Mouse (Mus musculus): Measurements from ENCODE around the gene Adamts6. TPM values are rescaled to one million over a fixed set of nuclear protein-coding genes. Genes with fewer than 3 reads are reported as not detected.

Adamts6 gene
- polyA plus RNA-seq, 1 experiment from 2014 or later: 2.5 TPM

DNA sequence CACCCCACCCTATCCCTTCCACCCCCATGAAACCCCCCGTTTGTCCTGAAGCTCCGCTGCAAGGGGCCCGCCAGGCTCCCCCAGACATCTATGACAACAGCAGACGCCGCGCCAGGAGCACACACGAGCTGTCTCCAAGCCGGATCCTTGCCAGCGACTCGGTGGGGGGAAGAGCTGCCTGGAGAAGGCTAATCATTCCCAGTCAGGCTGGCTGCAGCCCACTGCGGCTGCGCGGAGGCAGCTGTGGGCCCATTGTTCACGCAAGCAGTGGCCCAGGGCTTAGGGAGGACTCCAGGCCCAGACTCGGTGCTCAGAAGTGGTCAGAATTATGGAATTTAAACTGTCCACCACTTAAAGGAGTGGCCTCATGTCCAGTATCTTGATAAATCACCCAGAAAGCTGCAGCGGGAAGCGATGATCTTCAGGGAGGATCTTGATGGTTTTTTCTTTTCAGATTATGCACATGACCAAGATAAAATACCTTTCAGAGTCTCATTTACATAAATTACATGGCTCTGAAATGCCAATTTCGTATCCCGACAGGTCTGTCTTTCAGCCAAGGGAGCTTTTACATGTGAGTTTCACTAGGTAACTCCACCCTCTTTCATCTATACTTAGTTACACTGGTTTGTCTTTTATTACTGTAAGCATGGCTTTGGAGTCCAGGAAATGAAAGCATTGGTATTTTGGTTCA, 230.8 kb downstream of the Adamts6 start:
- Histone ChIP-seq H3K9me3 (ENCODE audit: control insufficient read depth, low read length) (0 out of 2 replicates have a peak, but pooled peaks cover 3% of the 10 kb centered on the region), H3K27ac (peak overlapping the region; percentile 94), H3K4me2 (replicated peaks) (peak overlapping the region; percentile 67), H3K36me3 (replicated peaks; ENCODE audit: control insufficient read depth, insufficient read depth) (no peaks in the 10 kb centered on the region), H3K9ac (peak overlapping the region; percentile 71), H3K4me3 (replicated peaks; ENCODE audit: low read length) (peak overlapping the region; percentile 29), H3K27me3 (ENCODE audit: control insufficient read depth, insufficient read depth, low read length) (no peaks in the 10 kb centered on the region), H3K4me1 (replicated peaks; ENCODE audit: control insufficient read depth, insufficient read depth, low read length) (peaks cover 9% of the 10 kb centered on the region; the same call in 1 of the 2 replicates)
- peak; percentile 97 for ATAC-seq (ENCODE audit: low FRiP score)
- 2% methylated on average over 19 of the region's 19 CpGs for WGBS
- peak; percentile 93 for DNase-seq (ENCODE audit: low spot score)

DNA sequence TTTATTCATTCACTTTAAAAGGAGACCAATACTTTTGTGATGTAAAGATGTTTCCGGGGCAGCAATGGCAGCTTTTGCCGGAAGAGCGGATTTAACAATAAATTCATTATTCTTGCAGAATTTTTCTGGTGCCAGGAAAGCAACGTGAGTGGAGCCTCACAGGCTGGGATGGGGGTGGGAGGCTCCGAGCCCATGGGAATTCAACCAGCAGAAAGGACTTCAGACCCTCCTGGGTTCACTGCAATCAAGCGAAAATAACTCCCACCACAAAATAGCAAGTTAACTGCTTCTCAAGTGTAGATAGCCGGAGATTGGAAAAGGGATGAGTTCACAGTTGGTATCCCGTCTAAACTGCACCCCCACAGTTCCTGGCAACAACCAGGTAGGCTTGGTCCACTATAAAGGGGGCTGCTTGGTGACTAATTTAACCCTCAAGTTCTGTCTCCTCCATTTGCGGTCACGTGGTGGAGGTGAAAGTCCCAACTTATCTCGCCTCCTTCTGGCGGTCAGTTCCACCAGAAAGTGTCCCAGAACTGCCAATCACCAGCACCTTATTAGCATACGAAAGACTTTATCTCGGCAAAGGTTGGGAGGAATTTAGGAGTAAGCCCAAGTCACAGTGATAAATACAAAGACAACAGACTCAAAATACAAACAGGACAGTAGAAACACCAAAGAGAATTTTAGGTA, 231.5 kb downstream of the Adamts6 start:
- H3K27ac ChIP-seq: peak overlapping the region; percentile 94
- no peaks in the 10 kb centered on the region for H3K27me3 ChIP-seq (ENCODE audit: control insufficient read depth, insufficient read depth, low read length)
- H3K4me2 ChIP-seq (replicated peaks): peak overlapping the region; percentile 67
- DNase-seq (ENCODE audit: low spot score) (peak; percentile 67), ATAC-seq (ENCODE audit: low FRiP score) (peak; percentile 60)
- H3K9ac ChIP-seq: peak overlapping the region; percentile 71
- 21% methylated on average over 14 of the region's 14 CpGs for WGBS
- 0 out of 2 replicates have a peak, but pooled peaks cover 3% of the 10 kb centered on the region for H3K9me3 ChIP-seq (ENCODE audit: control insufficient read depth, low read length)
- H3K36me3 ChIP-seq (replicated peaks; ENCODE audit: control insufficient read depth, insufficient read depth): no peaks in the 10 kb centered on the region
- H3K4me1 ChIP-seq (replicated peaks; ENCODE audit: control insufficient read depth, insufficient read depth, low read length): peaks cover 9% of the 10 kb centered on the region; the same call in 1 of the 2 replicates
- 0 out of 2 replicates have a peak overlapping the region, but pooled peaks have one; percentile 3 for H3K4me3 ChIP-seq (replicated peaks; ENCODE audit: low read length)

- H3K9me3 ChIP-seq (ENCODE audit: control insufficient read depth, low read length): 0 out of 2 replicates have a peak, but pooled peaks cover 3% of the 10 kb centered on the region
- H3K9ac ChIP-seq: no peak overlapping the region
- H3K36me3 ChIP-seq (replicated peaks; ENCODE audit: control insufficient read depth, insufficient read depth): no peaks in the 10 kb centered on the region
- no peak overlapping the region for H3K4me2 ChIP-seq (replicated peaks)
- H3K27me3 ChIP-seq (ENCODE audit: control insufficient read depth, insufficient read depth, low read length): no peaks in the 10 kb centered on the region
- 88% methylated on average over 4 of the region's 4 CpGs for WGBS
- DNase-seq (ENCODE audit: low spot score) (no peak), ATAC-seq (ENCODE audit: low FRiP score) (no peak)
- peak overlapping the region; percentile 94 for H3K27ac ChIP-seq
- H3K4me1 ChIP-seq (replicated peaks; ENCODE audit: control insufficient read depth, insufficient read depth, low read length): peaks cover 9% of the 10 kb centered on the region; the same call in 1 of the 2 replicates
- no peak overlapping the region for H3K4me3 ChIP-seq (replicated peaks; ENCODE audit: low read length)
Observed at GRCm38 (mm10) chr13:104519981-104520380, 232.3 kb downstream of the Adamts6 start.

GRCm38 (mm10) chr13:104520461-104520860, 232.8 kb downstream of the Adamts6 start:
- Histone ChIP-seq H3K4me2 (replicated peaks) (no peak overlapping the region), H3K27me3 (ENCODE audit: control insufficient read depth, insufficient read depth, low read length) (no peaks in the 10 kb centered on the region), H3K4me3 (replicated peaks; ENCODE audit: low read length) (no peak overlapping the region), H3K4me1 (replicated peaks; ENCODE audit: control insufficient read depth, insufficient read depth, low read length) (peaks cover 9% of the 10 kb centered on the region; the same call in 1 of the 2 replicates), H3K36me3 (replicated peaks; ENCODE audit: control insufficient read depth, insufficient read depth) (no peaks in the 10 kb centered on the region), H3K27ac (peak overlapping the region; percentile 94; the same call in 1 of the 2 replicates), H3K9me3 (ENCODE audit: control insufficient read depth, low read length) (0 out of 2 replicates have a peak, but pooled peaks cover 3% of the 10 kb centered on the region), H3K9ac (no peak overlapping the region)
- WGBS: 93% methylated on average over 3 of the region's 3 CpGs
- ATAC-seq (ENCODE audit: low FRiP score) (no peak), DNase-seq (ENCODE audit: low spot score) (no peak)

- Histone ChIP-seq H3K4me3 (replicated peaks; ENCODE audit: low read length) (no peak overlapping the region), H3K9ac (no peak overlapping the region), H3K36me3 (replicated peaks; ENCODE audit: control insufficient read depth, insufficient read depth) (no peaks in the 10 kb centered on the region), H3K4me2 (replicated peaks) (no peak overlapping the region), H3K4me1 (replicated peaks; ENCODE audit: control insufficient read depth, insufficient read depth, low read length) (peaks cover 9% of the 10 kb centered on the region; the same call in 1 of the 2 replicates), H3K27me3 (ENCODE audit: control insufficient read depth, insufficient read depth, low read length) (no peaks in the 10 kb centered on the region), H3K27ac (no peak overlapping the region), H3K9me3 (ENCODE audit: control insufficient read depth, low read length) (0 out of 2 replicates have a peak, but pooled peaks cover 3% of the 10 kb centered on the region)
- DNase-seq (ENCODE audit: low spot score) (no peak), ATAC-seq (ENCODE audit: low FRiP score) (no peak)
- 90% methylated on average over 2 of the region's 2 CpGs for WGBS
Observed at GRCm38 (mm10) chr13:104521532-104521931, 233.9 kb downstream of the Adamts6 start.

DNA sequence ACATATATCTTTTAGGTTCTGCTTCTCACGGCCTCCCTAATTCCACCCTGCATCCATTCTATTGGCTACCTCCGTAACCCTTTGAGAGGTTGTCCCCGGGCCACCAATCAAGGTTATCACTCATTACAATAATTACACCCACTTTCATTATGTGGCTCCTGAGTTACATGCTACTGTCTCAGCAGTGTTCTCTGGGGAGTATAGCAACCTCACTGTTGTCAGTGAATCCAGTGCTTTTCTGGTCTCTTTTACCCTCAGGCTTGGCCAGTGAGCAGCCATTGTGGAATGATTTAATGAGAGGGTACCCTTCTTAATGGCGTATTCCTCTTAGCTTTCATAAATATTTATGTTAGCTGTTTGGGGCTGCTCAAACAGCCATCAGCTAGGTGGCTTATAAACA, 238.0 kb downstream of the Adamts6 start:
- Histone ChIP-seq H3K27ac (no peak overlapping the region), H3K4me1 (replicated peaks; ENCODE audit: control insufficient read depth, insufficient read depth, low read length) (no peaks in the 10 kb centered on the region), H3K9me3 (ENCODE audit: control insufficient read depth, low read length) (no peaks in the 10 kb centered on the region), H3K4me3 (replicated peaks; ENCODE audit: low read length) (no peak overlapping the region), H3K27me3 (ENCODE audit: control insufficient read depth, insufficient read depth, low read length) (no peaks in the 10 kb centered on the region), H3K9ac (no peak overlapping the region), H3K4me2 (replicated peaks) (no peak overlapping the region), H3K36me3 (replicated peaks; ENCODE audit: control insufficient read depth, insufficient read depth) (no peaks in the 10 kb centered on the region)
- no peak for ATAC-seq (ENCODE audit: low FRiP score)
- 71% methylated on average over 4 of the region's 4 CpGs for WGBS
- DNase-seq (ENCODE audit: low spot score): no peak

- no peaks in the 10 kb centered on the region for H3K4me1 ChIP-seq (replicated peaks; ENCODE audit: control insufficient read depth, insufficient read depth, low read length)
- no peak for DNase-seq (ENCODE audit: low spot score)
- H3K4me2 ChIP-seq (replicated peaks): no peak overlapping the region
- H3K9me3 ChIP-seq (ENCODE audit: control insufficient read depth, low read length): no peaks in the 10 kb centered on the region
- no peaks in the 10 kb centered on the region for H3K27me3 ChIP-seq (ENCODE audit: control insufficient read depth, insufficient read depth, low read length)
- no peak overlapping the region for H3K9ac ChIP-seq
- H3K4me3 ChIP-seq (replicated peaks; ENCODE audit: low read length): no peak overlapping the region
- H3K36me3 ChIP-seq (replicated peaks; ENCODE audit: control insufficient read depth, insufficient read depth): no peaks in the 10 kb centered on the region
- no peak overlapping the region for H3K27ac ChIP-seq
- ATAC-seq (ENCODE audit: low FRiP score): no peak
Observed at GRCm38 (mm10) chr13:104529238-104529637, 241.6 kb downstream of the Adamts6 start.

DNA sequence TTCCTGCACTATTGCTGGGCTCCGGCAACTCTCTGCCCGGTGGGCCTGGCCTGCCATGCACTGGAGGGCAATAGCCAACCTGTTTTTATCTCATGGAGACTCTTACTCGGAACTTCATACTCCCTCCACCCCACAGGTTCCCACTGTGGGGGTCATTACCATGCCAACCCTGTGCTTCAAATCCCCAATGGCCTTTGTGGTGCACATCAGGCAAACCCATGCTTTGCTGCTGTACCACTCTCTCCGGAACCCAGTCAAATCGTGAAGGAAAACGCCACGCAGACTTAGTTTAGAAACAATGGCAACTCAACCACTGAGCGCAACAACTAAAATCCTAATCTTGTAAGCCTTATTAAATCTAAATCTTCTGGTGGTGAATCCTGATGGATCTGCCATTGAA, 244.2 kb downstream of the Adamts6 start:
- ATAC-seq (ENCODE audit: low FRiP score) (no peak), DNase-seq (ENCODE audit: low spot score) (no peak)
- Histone ChIP-seq H3K27ac (no peak overlapping the region), H3K4me1 (replicated peaks; ENCODE audit: control insufficient read depth, insufficient read depth, low read length) (no peaks in the 10 kb centered on the region), H3K36me3 (replicated peaks; ENCODE audit: control insufficient read depth, insufficient read depth) (no peaks in the 10 kb centered on the region), H3K9me3 (ENCODE audit: control insufficient read depth, low read length) (no peaks in the 10 kb centered on the region), H3K27me3 (ENCODE audit: control insufficient read depth, insufficient read depth, low read length) (no peaks in the 10 kb centered on the region), H3K4me2 (replicated peaks) (no peak overlapping the region), H3K9ac (no peak overlapping the region), H3K4me3 (replicated peaks; ENCODE audit: low read length) (no peak overlapping the region)
- WGBS: 86% methylated on average over 8 of the region's 8 CpGs

- ATAC-seq (ENCODE audit: low FRiP score) (no peak), DNase-seq (ENCODE audit: low spot score) (no peak)
- Histone ChIP-seq H3K9ac (no peak overlapping the region), H3K27ac (no peak overlapping the region), H3K36me3 (replicated peaks; ENCODE audit: control insufficient read depth, insufficient read depth) (no peaks in the 10 kb centered on the region), H3K4me3 (replicated peaks; ENCODE audit: low read length) (no peak overlapping the region), H3K4me2 (replicated peaks) (no peak overlapping the region), H3K4me1 (replicated peaks; ENCODE audit: control insufficient read depth, insufficient read depth, low read length) (no peaks in the 10 kb centered on the region), H3K27me3 (ENCODE audit: control insufficient read depth, insufficient read depth, low read length) (no peaks in the 10 kb centered on the region), H3K9me3 (ENCODE audit: control insufficient read depth, low read length) (no peaks in the 10 kb centered on the region)
- WGBS: 91% methylated on average over 7 of the region's 7 CpGs
Observed at GRCm38 (mm10) chr13:104532723-104533122, 245.1 kb downstream of the Adamts6 start.
